Mouse (Mus musculus): ENCODE data around the gene Vdac1.

- TF ChIP-seq CTCF (conservative IDR thresholded peaks at IDR 0.05; ENCODE audit: insufficient read depth, insufficient read length, low read depth, low read length) (no peak), POLR2A (IDR thresholded peaks at IDR 0.05; ENCODE audit: low read depth, low read length) (no peak)
Measured at GRCm38 (mm10) chr11:52341001-52341400, 19.7 kb upstream of the Vdac1 start.
